Mouse (Mus musculus) liver, embryonic 14.5 days (tissue): ENCODE results near the gene Armh1. TPM values are rescaled to one million over a fixed set of nuclear protein-coding genes. Genes with fewer than 3 reads are reported as not detected.

Source experiments
- ATAC-seq: fragments of 200-750 bp; cut with Nextera tagmentation; 2 replicates; pipeline ENCODE4 v1.8.0; 2017; ENCODE audit warnings: moderate number of reproducible peaks, mild to moderate bottlenecking, moderate library complexity; ENCODE audit not compliant: insufficient read depth
- DNase-seq, 3 experiments: peaks; one replicate each; pipeline ENCODE4 v3.0.0-alpha.2; 2012 to 2013; ENCODE audit warnings: low read depth in 3 of 3, low spot score in 3 of 3
- H3K27ac ChIP-seq: fragments of 300-500 bp; sonication (generic); 2 replicates; pipeline ENCODE4 v1.5.1; 2014; ENCODE audit warnings: moderate library complexity, mild to moderate bottlenecking, control low read depth, inconsistent platforms
- H3K27me3 ChIP-seq: fragments of 300-500 bp; sonication (generic); 2 replicates; pipeline ENCODE4 v1.6.1; 2014; ENCODE audit warnings: mild to moderate bottlenecking, low read length, moderate library complexity; ENCODE audit not compliant: control insufficient read depth, insufficient read depth
- H3K36me3 ChIP-seq: fragments of 300-500 bp; sonication (generic); replicated peaks from 2 replicates; pipeline ENCODE4 v1.6.1; 2014; ENCODE audit warnings: low read depth; ENCODE audit not compliant: control insufficient read depth, insufficient read depth
- H3K4me1 ChIP-seq, 2 experiments: fragments of 200-500 bp in 1 of 2; fragments of 300-500 bp in 1 of 2; sonication (generic) in 1 of 2; replicated peaks; 2 replicates each; pipeline ENCODE4 v1.6.1; 2012 to 2014; ENCODE audit warnings: antibody characterized with exemption in 1 of 2, inconsistent platforms in 1 of 2, low read length in 1 of 2; ENCODE audit not compliant: control insufficient read depth in 2 of 2, insufficient read depth in 2 of 2
- H3K4me2 ChIP-seq: fragments of 300-500 bp; sonication (generic); 2 replicates; pipeline ENCODE4 v1.6.1; 2014; ENCODE audit warnings: low read depth, mild to moderate bottlenecking, control low read depth, moderate library complexity
- H3K4me3 ChIP-seq, 2 experiments: fragments of 200-500 bp in 1 of 2; fragments of 300-500 bp in 1 of 2; sonication (generic) in 1 of 2; 2 replicates each; pipeline ENCODE4 v1.5.1; 2012 to 2014; ENCODE audit warnings: low read depth in 2 of 2, low read length in 2 of 2, mild to moderate bottlenecking in 2 of 2, control low read depth in 1 of 2, inconsistent platforms in 1 of 2, moderate library complexity in 1 of 2; ENCODE audit not compliant: insufficient read depth in 1 of 2
- H3K9ac ChIP-seq: fragments of 300-500 bp; sonication (generic); replicated peaks from 2 replicates; pipeline ENCODE4 v1.6.1; 2014; ENCODE audit warnings: mild to moderate bottlenecking, control low read depth, moderate library complexity
- H3K9me3 ChIP-seq: fragments of 300-500 bp; sonication (generic); 2 replicates; pipeline ENCODE4 v1.6.1; 2016; ENCODE audit warnings: low read length, mixed read lengths; ENCODE audit not compliant: control insufficient read depth
- CTCF ChIP-seq: IDR thresholded peaks from 2 replicates; pipeline ENCODE4 v1.5.1; 2016; ENCODE audit warnings: antibody characterized with exemption, low read depth, control low read depth
- EP300 ChIP-seq: IDR thresholded peaks from 2 replicates; pipeline ENCODE4 v1.6.1; 2016; ENCODE audit warnings: antibody characterized with exemption, low read depth
- WGBS: fragments of 180-500 bp; shearing (Covaris S2); extraction: QIAGEN DNeasy Blood & Tissue Kit; methylation state at CpG from one replicate; pipeline ENCODE4 v1.1.7; 2014; ENCODE audit not compliant: insufficient replicate concordance; 5-methylcytosine and 5-hydroxymethylcytosine counted together
- polyA plus RNA-seq, 2 experiments: library from polyadenylated mRNA; depleted of rRNA in 1 of 2; stranded (reverse) in 1 of 2; unstranded in 1 of 2; fragments of >200 nt; fragmentation: Nextera tagmentation in 1 of 2; extraction: Ambion mirVana in 1 of 2; gene quantifications; 2 replicates each; pipeline versions ENCODE4 v1.2.1 to v1.2.3; 2012 to 2014

Gene Armh1
- polyA plus RNA-seq, 2 experiments = not detected

- DNase-seq (no peak), ATAC-seq (no peak)
- WGBS = 83% methylated on average over 19 of the region's 19 CpGs
- Histone ChIP-seq H3K9ac (no peak overlapping the region), H3K27me3 (no peaks in the 10 kb centered on the region), H3K27ac (no peak overlapping the region), H3K9me3 (no peaks in the 10 kb centered on the region), H3K4me2 (no peak overlapping the region), H3K36me3 (peaks cover 42% of the 10 kb centered on the region), H3K4me1 (no peaks in the 10 kb centered on the region), H3K4me3 (no peak overlapping the region)
- no peak for TF ChIP-seq EP300
These were observed 29.3 kb upstream of the Armh1 start for GRCm38 (mm10) chr4:117281090-117281845.

GRCm38 (mm10) chr4:117280397-117280930, 28.5 kb upstream of the Armh1 start:
- ATAC-seq (no peak), DNase-seq (no peak)
- 86% methylated on average over 8 of the region's 8 CpGs for WGBS
- Histone ChIP-seq H3K27ac (no peak overlapping the region), H3K27me3 (no peaks in the 10 kb centered on the region), H3K4me2 (no peak overlapping the region), H3K36me3 (peaks cover 46% of the 10 kb centered on the region), H3K9me3 (no peaks in the 10 kb centered on the region), H3K4me1 (no peaks in the 10 kb centered on the region), H3K4me3 (no peak overlapping the region), H3K9ac (no peak overlapping the region)
- no peak for TF ChIP-seq EP300
- no peak for TF ChIP-seq CTCF

GRCm38 (mm10) chr4:117279253-117279642, 27.3 kb upstream of the Armh1 start:
- Histone ChIP-seq H3K4me2 (no peak overlapping the region), H3K36me3 (peaks cover 41% of the 10 kb centered on the region), H3K4me1 (no peaks in the 10 kb centered on the region), H3K4me3 (no peak overlapping the region), H3K27me3 (no peaks in the 10 kb centered on the region), H3K27ac (no peak overlapping the region), H3K9ac (no peak overlapping the region), H3K9me3 (no peaks in the 10 kb centered on the region; the same call in none of the 2 replicates)
- no peak for DNase-seq
- TF ChIP-seq EP300 = no peak
- ATAC-seq = no peak
- 80% methylated on average over 2 of the region's 2 CpGs for WGBS

DNA sequence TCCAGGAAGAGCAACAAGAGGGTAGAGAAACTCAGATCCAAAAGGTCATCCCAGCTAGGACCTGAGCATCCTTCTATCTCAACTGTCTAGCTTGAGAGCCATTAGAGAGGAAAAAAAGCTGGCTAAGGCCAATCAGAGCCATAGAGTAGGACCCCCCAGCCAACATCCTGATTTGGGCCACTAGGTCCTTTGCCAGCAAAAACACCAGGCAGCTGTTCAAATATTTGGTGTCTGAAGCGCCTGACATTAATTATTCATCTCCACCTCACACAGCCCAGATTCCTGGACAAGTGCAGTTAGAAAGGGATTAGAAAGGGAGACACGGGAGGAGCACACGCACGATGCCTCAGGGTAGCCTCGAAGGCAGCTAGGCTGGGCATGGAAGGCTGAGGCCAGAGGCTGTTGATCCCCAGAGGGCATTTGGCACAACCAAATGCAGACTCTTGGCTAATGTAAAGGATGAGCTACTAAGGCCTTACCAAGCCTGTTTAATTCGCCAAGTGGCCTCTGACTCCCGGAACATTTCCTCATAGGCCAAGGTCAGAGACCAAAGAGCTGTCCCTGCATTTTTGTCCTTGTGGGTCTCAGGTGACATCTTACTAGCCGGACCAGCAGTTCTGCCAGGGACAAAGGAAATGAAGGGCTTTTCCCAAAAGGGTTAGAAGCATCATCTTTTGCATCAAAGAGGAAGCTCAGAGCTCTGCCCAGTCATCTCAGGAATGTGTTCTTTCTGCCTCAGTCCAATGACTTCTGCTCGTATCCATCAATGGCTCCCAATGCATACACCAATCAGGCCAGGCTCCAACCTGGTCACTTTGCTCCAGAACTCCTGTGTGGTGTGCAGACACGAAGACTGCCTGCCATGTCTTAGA, 26.7 kb upstream of the Armh1 start:
- Histone ChIP-seq H3K4me1 (no peaks in the 10 kb centered on the region), H3K4me2 (no peak overlapping the region), H3K4me3 (no peak overlapping the region), H3K27ac (no peak overlapping the region), H3K9ac (no peak overlapping the region), H3K9me3 (no peaks in the 10 kb centered on the region; the same call in none of the 2 replicates), H3K27me3 (no peaks in the 10 kb centered on the region), H3K36me3 (peaks cover 37% of the 10 kb centered on the region)
- no peak for ATAC-seq
- TF ChIP-seq CTCF (no peak), EP300 (no peak)
- 84% methylated on average over 10 of the region's 10 CpGs for WGBS
- no peak for DNase-seq

DNA sequence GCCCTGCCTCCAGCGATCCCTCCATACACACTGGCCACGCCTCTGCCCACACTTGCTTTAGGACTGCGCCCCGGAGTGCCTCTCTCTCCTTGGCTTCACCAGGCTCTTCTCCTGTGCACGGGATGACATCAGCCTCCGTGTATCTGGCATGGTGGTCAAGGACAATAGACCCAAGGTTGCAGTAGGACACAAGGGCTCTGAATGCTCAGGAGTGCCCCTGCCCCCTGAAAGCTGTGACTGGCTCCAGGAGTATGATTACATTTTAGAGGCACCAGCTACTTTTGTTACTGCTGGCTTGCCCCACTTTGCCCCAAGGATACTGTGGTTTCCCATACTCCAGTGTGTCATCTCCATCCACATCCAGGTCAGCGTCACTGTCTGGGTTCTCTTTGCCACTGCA, 25.8 kb upstream of the Armh1 start:
- 86% methylated on average over 7 of the region's 7 CpGs for WGBS
- no peaks in the 10 kb centered on the region; the same call in none of the 2 replicates for H3K9me3 ChIP-seq
- H3K4me2 ChIP-seq = no peak overlapping the region
- H3K4me3 ChIP-seq = no peak overlapping the region
- no peaks in the 10 kb centered on the region for H3K4me1 ChIP-seq
- no peak for ATAC-seq
- H3K27me3 ChIP-seq = no peaks in the 10 kb centered on the region
- no peak for DNase-seq
- peaks cover 40% of the 10 kb centered on the region for H3K36me3 ChIP-seq
- H3K27ac ChIP-seq = no peak overlapping the region
- TF ChIP-seq EP300 = no peak
- TF ChIP-seq CTCF = no peak
- H3K9ac ChIP-seq = no peak overlapping the region
